Mouse (Mus musculus): ENCODE measurements around the gene Miga1.

Gene Miga1

GRCm38 (mm10) chr3:152339862-152340557 lies at the start of gene Miga1:
Gene Miga1 (minus strand): TSS chr3:152340407.
- no peak for DNase-seq (ENCODE audit: low read depth)

- no peak for DNase-seq (ENCODE audit: low read depth)
Measured at GRCm38 (mm10) chr3:152384106-152384505, 43.9 kb upstream of the Miga1 start.

- DNase-seq (ENCODE audit: low read depth) = no peak
Measured at GRCm38 (mm10) chr3:152376063-152376462, 35.9 kb upstream of the Miga1 start.

- DNase-seq (ENCODE audit: low read depth) = no peak
Measured at GRCm38 (mm10) chr3:152364181-152364580, 24.0 kb upstream of the Miga1 start.

- DNase-seq (ENCODE audit: low read depth) = no peak
Measured at GRCm38 (mm10) chr3:152359151-152359550, 18.9 kb upstream of the Miga1 start.

GRCm38 (mm10) chr3:152356751-152357150 lies 16.5 kb upstream of the Miga1 start:
- no peak for DNase-seq (ENCODE audit: low read depth)

- DNase-seq (ENCODE audit: low read depth) = peak; percentile 57
Measured at GRCm38 (mm10) chr3:152355361-152355760, 15.2 kb upstream of the Miga1 start.

- DNase-seq (ENCODE audit: low read depth) = no peak
Measured at GRCm38 (mm10) chr3:152353434-152354177, 13.4 kb upstream of the Miga1 start.

- DNase-seq (ENCODE audit: low read depth) = no peak
Measured at GRCm38 (mm10) chr3:152352289-152352688, 12.1 kb upstream of the Miga1 start.

GRCm38 (mm10) chr3:152350966-152351365 lies 10.8 kb upstream of the Miga1 start:
- DNase-seq (ENCODE audit: low read depth) = no peak

- no peak for DNase-seq (ENCODE audit: low read depth)
Measured at GRCm38 (mm10) chr3:152350431-152350830, 10.2 kb upstream of the Miga1 start.

- no peak for DNase-seq (ENCODE audit: low read depth)
Measured at GRCm38 (mm10) chr3:152348011-152348830, 8.0 kb upstream of the Miga1 start.

GRCm38 (mm10) chr3:152347227-152347626 lies 7.0 kb upstream of the Miga1 start:
- peak; percentile 10 for DNase-seq (ENCODE audit: low read depth)

- DNase-seq (ENCODE audit: low read depth) = peak; percentile 55
Measured at GRCm38 (mm10) chr3:152346633-152347141, 6.5 kb upstream of the Miga1 start.

GRCm38 (mm10) chr3:152345732-152346632 lies 5.8 kb upstream of the Miga1 start, which contains the start of gene Usp33:
Gene Usp33 (plus strand): TSS chr3:152346478.
- peak; percentile 95 for DNase-seq (ENCODE audit: low read depth)

GRCm38 (mm10) chr3:152342961-152343517 lies 2.8 kb upstream of the Miga1 start:
- DNase-seq (ENCODE audit: low read depth) = no peak

- DNase-seq (ENCODE audit: low read depth) = no peak
Measured at GRCm38 (mm10) chr3:152336085-152336484, 4.1 kb downstream of the Miga1 start.

- no peak for DNase-seq (ENCODE audit: low read depth)
Measured at GRCm38 (mm10) chr3:152333641-152334040, 6.6 kb downstream of the Miga1 start.

GRCm38 (mm10) chr3:152332545-152333300 lies 7.5 kb downstream of the Miga1 start:
- no peak for DNase-seq (ENCODE audit: low read depth)

GRCm38 (mm10) chr3:152332104-152332503 lies 8.1 kb downstream of the Miga1 start:
- no peak for DNase-seq (ENCODE audit: low read depth)

Measured in NIH3T3 (cell line).